ENCODE assay signal across 9 mouse cellular contexts in genomic region chr7:98437629-98438028, GRCm38 (mm10). TPM values are rescaled to one million over a fixed set of nuclear protein-coding genes. Genes with fewer than 3 reads are reported as not detected.
DNase-seq lines count a peak whose midpoint lies in the region; ATAC-seq and TF ChIP-seq lines count a peak whose summit lies in the region.
"Had no signal": no experiment of that assay in that cellular context is flagged by ENCODE, and none has a peak within 500 bp of the region (broad histone marks: within the 10 kb centered on the region; RNA-seq: fewer than 3 reads in every experiment).

No protein-coding gene starts in this region.

- TF ChIP-seq POLR2A in thymus, adult 2 months (IDR thresholded peaks at IDR 0.05; ENCODE audit: control insufficient read depth, extremely low read depth, insufficient read depth, low read length, poor library complexity), result no peak

- peak; percentile 68 for DNase-seq in intestine, embryonic 14.5 days (ENCODE audit: low spot score)
- peak; percentile 57 for DNase-seq in 416B (ENCODE audit: low read depth)
- peak; percentile 17 for DNase-seq in cerebellum, adult 9-10 months
- DNase-seq in limb, embryonic 11.5 days (ENCODE audit: low spot score), result peak; percentile 76
- DNase-seq in thymus, adult 2 months, result peak; percentile 65
- DNase-seq in layer of hippocampus, postnatal 36 days, result no peak

- no peaks in the 10 kb centered on the region for H3K9me3 ChIP-seq in intestine, embryonic 14.5 days (ENCODE audit: control insufficient read depth, low read length)
- H3K9me3 ChIP-seq in intestine, embryonic 15.5 days, result no peaks in the 10 kb centered on the region
- H3K9me3 ChIP-seq in E14TG2a.4 (ENCODE audit: low read length), result no peaks in the 10 kb centered on the region
- no peaks in the 10 kb centered on the region for H3K9me3 ChIP-seq in limb, embryonic 11.5 days (ENCODE audit: control insufficient read depth, low read length)

- no peak overlapping the region for H3K9ac ChIP-seq in intestine, embryonic 14.5 days (ENCODE audit: low read length)
- no peak overlapping the region for H3K9ac ChIP-seq in intestine, embryonic 15.5 days
- H3K9ac ChIP-seq in limb, embryonic 11.5 days (ENCODE audit: low read length), result no peak overlapping the region

- WGBS in intestine, embryonic 14.5 days, result 33% methylated on average over 9 of the region's 9 CpGs
- 33% methylated on average over 9 of the region's 9 CpGs for WGBS in intestine, embryonic 15.5 days
- 39% methylated on average over 9 of the region's 9 CpGs for WGBS in limb, embryonic 11.5 days
- 43% methylated on average over 9 of the region's 9 CpGs for WGBS in thymus, adult 2 months

- no peak overlapping the region for H3K27ac ChIP-seq in intestine, embryonic 14.5 days (ENCODE audit: low read depth)
- H3K27ac ChIP-seq in intestine, embryonic 15.5 days, result no peak overlapping the region
- H3K27ac ChIP-seq in limb, embryonic 11.5 days (replicated peaks; ENCODE audit: low read depth, low read length), result no peak overlapping the region
- no peak overlapping the region for H3K27ac ChIP-seq in thymus, adult 2 months (ENCODE audit: control insufficient read depth, insufficient read depth, low read length)

- no peak for ATAC-seq in intestine, embryonic 14.5 days (replicated peaks; ENCODE audit: low FRiP score, low TSS enrichment, low read depth)
- ATAC-seq in intestine, embryonic 15.5 days, result no peak
- ATAC-seq in limb, embryonic 11.5 days (ENCODE audit: insufficient number of reproducible peaks, low FRiP score, low TSS enrichment, low read depth), result no peak

- H3K4me1 ChIP-seq in intestine, embryonic 14.5 days (replicated peaks; ENCODE audit: control insufficient read depth, insufficient read depth, low read length), result no peaks in the 10 kb centered on the region
- H3K4me1 ChIP-seq in intestine, embryonic 15.5 days (replicated peaks), result no peaks in the 10 kb centered on the region
- no peaks in the 10 kb centered on the region for H3K4me1 ChIP-seq in E14TG2a.4 (replicated peaks; ENCODE audit: low read depth, low read length)
- H3K4me1 ChIP-seq in limb, embryonic 11.5 days (ENCODE audit: control insufficient read depth, insufficient read depth, low read length), result no peaks in the 10 kb centered on the region
- H3K4me1 ChIP-seq in thymus, adult 2 months (replicated peaks; ENCODE audit: control insufficient read depth, insufficient read depth, low read length), result no peaks in the 10 kb centered on the region

- H3K27me3 ChIP-seq in intestine, embryonic 14.5 days (replicated peaks; ENCODE audit: control insufficient read depth, insufficient read depth, low read length), result 0 out of 2 replicates have a peak, but pooled peaks cover 2% of the 10 kb centered on the region
- 0 out of 2 replicates have a peak, but pooled peaks cover 2% of the 10 kb centered on the region for H3K27me3 ChIP-seq in intestine, embryonic 15.5 days (replicated peaks)
- H3K27me3 ChIP-seq in E14TG2a.4 (ENCODE audit: insufficient read depth, low read length), result peaks cover 26% of the 10 kb centered on the region
- H3K27me3 ChIP-seq in limb, embryonic 11.5 days (ENCODE audit: control insufficient read depth, insufficient read depth, low read length), result no peaks in the 10 kb centered on the region
- no peaks in the 10 kb centered on the region for H3K27me3 ChIP-seq in thymus, adult 2 months (ENCODE audit: control insufficient read depth, insufficient read depth, low read length)

- H3K4me3 ChIP-seq in intestine, embryonic 14.5 days (ENCODE audit: low read depth, low read length), result no peak overlapping the region
- H3K4me3 ChIP-seq in intestine, embryonic 15.5 days (replicated peaks), result no peak overlapping the region
- no peak overlapping the region for H3K4me3 ChIP-seq in E14TG2a.4 (replicated peaks; ENCODE audit: low read length)
- H3K4me3 ChIP-seq in limb, embryonic 11.5 days (ENCODE audit: low read depth, low read length), result no peak overlapping the region
- H3K4me3 ChIP-seq in thymus, adult 2 months (ENCODE audit: control insufficient read depth, insufficient read depth, low read length), result no peak overlapping the region

- H3K4me2 ChIP-seq in intestine, embryonic 14.5 days (ENCODE audit: low read length), result no peak overlapping the region
- no peak overlapping the region for H3K4me2 ChIP-seq in intestine, embryonic 15.5 days (replicated peaks)
- H3K4me2 ChIP-seq in limb, embryonic 11.5 days (ENCODE audit: low read depth, severe bottlenecking), result no peak overlapping the region

- no peaks in the 10 kb centered on the region for H3K36me3 ChIP-seq in intestine, embryonic 14.5 days (ENCODE audit: control insufficient read depth, insufficient read depth, low read length)
- H3K36me3 ChIP-seq in intestine, embryonic 15.5 days, result no peaks in the 10 kb centered on the region
- no peaks in the 10 kb centered on the region for H3K36me3 ChIP-seq in E14TG2a.4 (ENCODE audit: insufficient read depth, low read length)
- no peaks in the 10 kb centered on the region for H3K36me3 ChIP-seq in limb, embryonic 11.5 days (ENCODE audit: control insufficient read depth, insufficient read depth, low read length)
- H3K36me3 ChIP-seq in thymus, adult 2 months (ENCODE audit: control insufficient read depth, insufficient read depth, low read length), result no peaks in the 10 kb centered on the region

- TF ChIP-seq CTCF in E14TG2a.4 (conservative IDR thresholded peaks at IDR 0.05; ENCODE audit: low read length), result peak; percentile 86
- TF ChIP-seq CTCF in thymus, adult 2 months (IDR thresholded peaks at IDR 0.05; ENCODE audit: borderline replicate concordance, control insufficient read depth, extremely low read depth, insufficient read depth, low read length, poor library complexity), result no peak

RNA-seq across cellular contexts. Expression of gene Gucy2d, which starts 2.6 kb away (rescaled TPM):
- not detected in 2 replicates for polyA plus RNA-seq in intestine, embryonic 14.5 days (2014; fragmentation: Nextera tagmentation; extraction: Ambion mirVana)
- polyA plus RNA-seq in intestine, embryonic 15.5 days (2015; fragmentation: Nextera tagmentation; extraction: Ambion mirVana), result 0.68 and 1.2 TPM in 2 replicates
- not detected in 2 replicates for polyA plus RNA-seq in limb, embryonic 11.5 days (2014; fragmentation: Nextera tagmentation; extraction: Ambion mirVana)
- polyA plus RNA-seq in thymus, adult 2 months (2012; rRNA removed), result 0.14 and 0.22 TPM in 2 replicates
- not detected for total RNA-seq in layer of hippocampus, postnatal 36 days (2021)
- polyA plus RNA-seq: liver, embryonic 16.5 days had no signal

RNA-seq across cellular contexts. Expression of gene Lrrc32, which starts 51.5 kb away (rescaled TPM):
- 13.0 and 14.9 TPM in 2 replicates for polyA plus RNA-seq in intestine, embryonic 14.5 days (2014; fragmentation: Nextera tagmentation; extraction: Ambion mirVana)
- 12.4 and 12.5 TPM in 2 replicates for polyA plus RNA-seq in intestine, embryonic 15.5 days (2015; fragmentation: Nextera tagmentation; extraction: Ambion mirVana)
- polyA plus RNA-seq in limb, embryonic 11.5 days (2014; fragmentation: Nextera tagmentation; extraction: Ambion mirVana), result 2.4 and 3.4 TPM in 2 replicates
- polyA plus RNA-seq in thymus, adult 2 months (2012; rRNA removed), result 6.2 and 7.2 TPM in 2 replicates
- total RNA-seq in layer of hippocampus, postnatal 36 days (2021), result 1 to 10 TPM; 1.6 to 1.8 TPM

Comparison
In these comparisons a context has a peak if more than half of its experiments do, and no peak if none do; other contexts are left out.
1. DNase-seq: peak in intestine, embryonic 14.5 days (single experiment), 416B (single experiment), cerebellum, adult 9-10 months (single experiment), limb, embryonic 11.5 days (single experiment) and thymus, adult 2 months (single experiment); none in layer of hippocampus, postnatal 36 days (0 of 2).